Mouse (Mus musculus) retina, adult 2 months (tissue): ENCODE data around the gene Cnr2.

Experiments used
- DNase-seq: peaks from one replicate; pipeline ENCODE4 v3.0.0-alpha.2; 2012; ENCODE audit warnings: low read depth, low spot score

Cnr2 gene

DNA sequence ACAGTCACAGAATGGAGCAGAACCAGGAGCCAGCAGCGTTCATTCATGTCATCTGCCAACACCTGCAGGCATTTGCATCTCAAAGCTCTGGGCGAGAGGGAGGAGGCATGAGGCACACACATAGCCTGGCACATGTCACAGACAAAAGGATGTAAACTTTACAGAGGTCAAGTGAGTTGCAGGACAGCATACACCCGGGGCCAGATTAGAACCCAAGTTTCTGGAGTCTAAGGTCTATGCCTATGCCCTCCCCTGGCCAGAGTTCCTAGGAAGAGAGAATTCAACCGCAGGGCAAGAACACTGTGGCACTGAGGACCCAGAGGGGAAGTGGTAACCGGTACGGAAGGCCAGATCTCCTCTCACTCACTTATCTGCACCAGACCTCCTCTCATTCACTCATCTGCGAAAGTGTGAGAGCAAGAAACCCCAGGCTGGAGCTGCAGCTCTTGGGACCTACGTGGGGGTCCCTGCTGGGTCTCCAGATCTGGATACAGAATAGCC is at the start of gene Cnr2:
Gene Cnr2 (plus strand): TSS at position 324 of the 501 bp plus-strand sequence.
- DNase-seq = no peak

- DNase-seq = no peak
Measured at GRCm38 (mm10) chr4:135847581-135847980, 47.6 kb upstream of the Cnr2 start.

DNA sequence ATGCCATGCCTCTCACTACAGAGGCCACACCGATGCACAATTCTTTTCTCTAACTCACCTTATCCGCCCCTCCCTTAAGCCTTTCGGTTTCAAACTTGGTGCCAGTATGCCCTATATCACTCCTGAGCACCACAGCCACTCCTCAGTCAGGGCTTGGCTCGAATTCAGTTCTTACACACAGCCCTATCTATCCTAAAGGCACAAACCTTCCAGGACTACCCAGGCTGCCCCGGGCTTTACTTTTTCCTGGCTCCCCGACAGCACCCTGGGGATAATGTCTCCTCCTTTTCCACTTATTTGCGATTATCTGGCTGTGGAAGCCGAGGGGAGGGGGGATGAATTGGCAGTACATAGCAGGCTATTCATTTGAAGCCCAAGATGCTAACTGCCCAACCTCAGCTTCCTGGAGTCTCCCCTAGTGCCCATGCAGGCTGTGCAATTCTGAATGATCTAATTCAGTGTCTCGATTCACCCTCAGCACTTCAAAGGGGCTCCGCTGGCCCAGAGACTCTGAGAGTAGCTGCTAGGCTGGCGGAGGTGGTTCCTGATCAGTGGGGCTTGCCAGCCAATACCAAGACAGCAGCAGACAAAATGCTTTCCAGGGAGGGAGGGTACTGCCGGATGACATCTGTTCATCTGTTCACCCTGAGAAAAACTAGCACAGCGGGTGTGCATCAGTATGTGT is 44.6 kb upstream of the Cnr2 start:
- no peak for DNase-seq

DNA sequence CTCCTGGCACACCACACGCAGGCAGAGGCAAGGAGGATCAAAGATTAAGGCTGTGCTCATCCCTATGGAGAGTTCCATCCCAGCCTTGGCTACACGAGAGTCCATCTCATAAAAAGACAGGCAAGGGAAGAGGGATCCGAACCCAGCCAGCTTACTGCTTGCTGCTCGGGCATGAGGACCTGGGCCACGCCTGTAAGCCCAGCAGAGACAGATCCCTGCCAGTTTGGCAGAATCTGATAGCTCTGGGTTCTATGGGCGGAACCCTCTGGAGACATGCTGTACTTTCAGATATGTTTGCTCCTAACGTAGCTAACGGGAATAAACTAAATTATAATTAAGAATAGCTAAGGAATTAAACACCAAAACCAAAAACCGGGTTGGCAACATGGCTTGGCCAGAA is 43.3 kb upstream of the Cnr2 start:
- DNase-seq = no peak

DNA sequence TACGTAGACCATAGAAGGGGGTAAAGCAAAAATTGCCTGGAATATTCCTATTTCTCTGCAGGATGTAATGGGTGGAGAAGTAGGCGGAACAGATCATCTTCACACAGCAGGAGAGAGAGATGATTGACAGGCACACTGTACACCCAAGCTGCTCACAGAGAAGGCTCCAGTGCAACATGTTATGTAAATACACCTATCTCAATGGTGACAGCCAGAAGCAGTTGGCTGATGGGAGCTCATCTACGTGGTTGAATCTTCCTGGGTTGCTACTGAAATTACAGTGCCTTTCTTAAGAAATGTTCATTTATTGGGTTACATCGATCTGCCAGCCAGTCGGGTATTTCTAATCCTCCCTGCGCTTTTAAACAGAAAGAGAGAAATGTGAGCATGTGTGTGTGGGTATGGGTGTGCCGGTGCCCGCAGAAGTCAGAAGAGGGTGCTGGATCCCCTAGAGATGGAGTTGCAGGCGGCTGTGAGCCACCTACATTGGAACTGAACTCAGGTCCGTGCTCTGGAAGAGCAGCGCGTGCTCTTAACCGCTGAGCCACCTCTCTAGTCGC is 41.1 kb upstream of the Cnr2 start:
- DNase-seq = no peak

GRCm38 (mm10) chr4:135854630-135855029 is 40.6 kb upstream of the Cnr2 start:
- DNase-seq = no peak

DNA sequence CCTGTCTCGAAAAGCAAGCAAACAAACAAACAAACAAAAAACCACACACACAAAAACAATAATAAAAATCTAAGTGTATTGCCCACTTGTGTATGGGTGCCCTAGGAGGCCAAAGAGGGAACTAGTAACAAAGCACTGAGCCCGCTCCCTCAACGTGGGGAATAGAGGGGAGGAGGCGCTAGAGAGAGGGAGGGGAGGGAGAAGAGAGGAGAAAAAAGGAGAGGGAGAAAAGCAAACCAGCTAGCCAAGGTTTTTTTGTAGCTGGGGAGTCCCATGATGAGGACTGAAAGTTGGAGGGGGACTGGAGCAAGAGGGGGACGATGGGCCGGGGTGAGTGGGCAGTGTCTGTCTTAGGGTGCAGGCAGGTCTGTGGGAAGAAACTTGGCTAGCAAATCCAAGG is 40.1 kb upstream of the Cnr2 start:
- no peak for DNase-seq

DNA sequence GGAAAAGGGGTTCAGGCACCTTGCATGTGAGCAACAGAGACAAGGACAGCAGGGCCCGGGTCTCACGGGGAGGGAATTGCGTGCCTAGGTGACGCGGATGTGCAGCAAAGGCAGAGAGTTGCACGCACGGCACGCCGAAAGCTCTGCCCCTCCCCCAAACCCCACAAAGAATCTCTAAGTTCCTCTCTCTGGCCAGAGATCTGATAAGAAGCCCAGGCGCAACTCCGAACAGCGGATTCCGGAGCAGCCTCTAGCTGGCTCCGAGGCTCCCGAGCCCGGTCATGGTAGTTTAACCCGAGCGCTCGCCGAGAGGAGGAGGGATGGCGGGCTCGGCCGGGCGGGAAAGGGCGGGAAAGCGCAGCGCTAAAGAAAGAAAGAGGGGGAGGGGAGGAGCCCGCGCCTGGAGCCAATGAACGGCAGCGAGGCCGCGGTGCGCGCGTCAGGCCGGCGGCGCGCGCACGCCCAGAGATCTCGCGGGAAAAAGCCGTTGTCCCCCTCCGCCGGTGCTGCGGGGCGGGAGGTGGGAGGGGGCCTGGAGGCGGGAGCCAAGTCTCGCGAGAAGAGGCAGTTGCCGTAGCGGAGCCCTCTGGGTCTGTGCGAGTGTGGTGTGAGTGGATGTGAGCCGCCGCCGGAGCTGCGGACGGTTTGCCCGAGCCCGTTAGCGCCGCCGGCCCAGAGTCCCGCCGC is 39.5 kb upstream of the Cnr2 start, which contains the start of gene Srsf10:
Gene Srsf10 (plus strand): TSS at position 212 of the 687 bp plus-strand sequence.
- peak; percentile 95 for DNase-seq

DNA sequence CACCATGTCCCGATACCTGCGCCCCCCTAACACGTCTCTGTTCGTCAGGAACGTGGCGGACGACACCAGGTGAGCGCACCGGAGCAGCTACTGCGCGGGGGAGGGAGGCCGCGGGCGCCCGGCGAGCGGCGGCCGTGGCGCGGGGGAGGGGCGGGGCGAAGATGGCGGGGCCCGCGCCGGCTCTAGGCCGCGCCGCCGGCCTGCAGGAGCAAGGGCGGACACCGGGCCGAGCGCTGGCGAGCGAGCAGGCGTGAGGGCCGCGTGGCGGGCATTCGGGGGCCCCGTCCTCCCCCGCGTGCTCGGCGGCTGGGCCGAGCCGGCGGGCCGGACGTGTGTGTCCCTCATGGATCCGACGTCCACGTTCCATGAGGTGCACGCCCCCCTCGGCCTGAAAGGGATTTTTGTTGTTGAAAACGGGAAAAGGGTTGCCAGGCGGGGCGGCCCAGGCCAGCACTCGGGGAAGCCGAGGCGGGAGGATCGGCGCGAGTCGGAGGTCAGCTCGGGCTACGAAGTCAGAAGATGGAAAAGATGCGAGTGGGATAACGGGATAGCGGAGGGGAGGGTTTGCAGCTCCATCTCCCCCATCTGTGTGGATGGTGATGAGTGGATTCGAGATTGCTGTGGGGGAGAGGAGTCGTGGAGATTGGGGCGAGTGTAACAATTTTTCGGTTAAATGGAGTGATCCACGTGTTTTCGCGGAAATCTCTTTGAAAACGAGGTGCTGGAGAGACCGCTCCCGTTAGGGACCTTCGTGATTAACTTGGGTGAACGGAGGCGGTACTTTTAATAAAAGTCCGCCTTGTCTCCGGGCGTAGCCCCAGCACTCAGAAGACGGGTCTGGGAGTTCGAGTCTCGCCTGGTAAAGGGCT is 38.7 kb upstream of the Cnr2 start:
- no peak for DNase-seq

DNA sequence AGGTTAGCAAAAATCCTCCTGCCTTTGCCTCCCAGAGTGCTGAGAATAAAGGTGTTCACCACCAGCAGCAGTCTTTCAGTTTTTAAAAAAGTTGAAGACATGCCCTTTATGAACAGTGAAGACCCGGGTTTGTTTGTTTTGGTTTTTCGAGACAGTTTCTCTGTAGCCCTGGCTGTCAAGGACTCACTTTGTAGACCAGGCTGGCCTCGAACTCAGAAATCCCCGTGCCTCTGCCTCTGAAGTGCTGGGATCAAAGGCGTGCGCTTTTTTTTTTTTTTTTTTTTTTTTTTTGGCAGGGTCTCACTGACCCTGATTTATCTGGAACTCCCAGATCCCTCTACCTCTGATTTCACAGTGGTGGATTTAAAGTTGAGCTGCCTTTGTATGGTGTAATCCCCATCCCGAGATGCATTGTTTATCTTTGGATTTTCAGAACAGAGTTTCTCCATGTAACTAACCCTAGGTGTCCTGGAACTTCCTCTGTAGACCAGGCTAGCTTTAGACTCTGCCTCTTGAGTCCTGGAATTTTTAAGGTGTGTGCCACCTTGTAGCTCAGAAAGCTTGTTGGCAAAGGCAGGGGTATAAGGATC is 37.5 kb upstream of the Cnr2 start:
- DNase-seq = no peak

- DNase-seq = no peak
Measured at GRCm38 (mm10) chr4:135868996-135869395, 26.2 kb upstream of the Cnr2 start.

DNA sequence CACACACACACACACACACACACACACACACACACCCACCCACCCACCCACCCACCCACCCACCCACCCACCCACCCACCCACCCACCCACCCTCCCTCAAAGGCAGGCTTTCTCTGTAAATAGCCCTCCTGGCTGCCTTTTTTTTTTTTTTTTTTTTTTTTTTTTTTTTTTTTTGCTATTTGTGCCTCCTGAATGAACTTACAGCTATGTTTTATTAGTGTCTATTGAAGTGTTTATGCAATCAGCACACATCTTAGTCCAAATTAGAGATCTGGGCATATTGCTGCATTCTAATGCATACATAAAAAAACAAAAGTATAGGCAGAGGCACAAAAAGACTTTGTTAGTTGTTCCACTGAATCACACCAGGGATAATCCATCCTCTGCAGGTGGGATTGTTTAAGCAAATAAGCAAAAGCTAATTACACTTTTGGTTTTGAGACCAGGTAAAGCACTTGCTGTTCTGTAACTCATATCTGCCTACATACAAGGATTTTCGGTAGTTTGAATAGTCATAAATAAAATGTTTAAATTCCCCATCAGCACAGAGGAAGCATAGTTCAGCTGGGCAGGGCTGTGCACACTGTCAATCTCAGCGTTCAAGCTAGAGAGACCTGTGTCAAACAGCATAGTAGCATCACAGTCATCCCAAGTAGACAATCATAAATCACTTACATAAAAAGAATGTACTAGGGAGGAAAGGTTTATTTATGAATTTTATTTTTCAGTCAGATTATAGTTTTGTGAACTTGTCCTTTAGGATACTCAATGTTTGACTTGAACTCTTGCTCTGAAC is 24.8 kb upstream of the Cnr2 start:
- no peak for DNase-seq

DNA sequence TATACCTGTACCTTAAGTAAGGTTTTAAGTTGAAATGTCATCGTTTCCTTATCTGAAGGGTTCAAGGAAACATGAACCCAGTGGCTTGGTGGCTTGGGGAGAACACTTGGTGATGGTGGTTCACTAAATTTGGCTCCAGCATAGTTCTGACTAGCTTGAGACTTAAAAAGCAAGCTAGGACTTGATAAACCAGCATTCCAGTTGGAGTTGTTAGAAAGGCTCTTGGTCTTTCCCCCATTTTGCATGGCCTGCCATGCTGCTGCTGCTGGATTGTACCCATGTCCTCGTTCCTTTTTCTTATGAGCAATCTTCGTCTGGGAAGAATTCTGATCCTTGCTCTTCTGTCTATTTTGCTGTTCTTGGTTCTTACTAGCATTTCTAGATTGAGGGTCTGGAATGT is 23.2 kb upstream of the Cnr2 start:
- no peak for DNase-seq

- DNase-seq = no peak
Measured at GRCm38 (mm10) chr4:135872589-135873391, 22.4 kb upstream of the Cnr2 start.

- peak; percentile 80 for DNase-seq
Measured at GRCm38 (mm10) chr4:135873526-135874202, 21.5 kb upstream of the Cnr2 start, which contains the start of gene Pnrc2. Gene Pnrc2, minus strand, starts transcription at chr4:135873850.

- no peak for DNase-seq
Measured at GRCm38 (mm10) chr4:135874564-135875535, 20.3 kb upstream of the Cnr2 start.

DNA sequence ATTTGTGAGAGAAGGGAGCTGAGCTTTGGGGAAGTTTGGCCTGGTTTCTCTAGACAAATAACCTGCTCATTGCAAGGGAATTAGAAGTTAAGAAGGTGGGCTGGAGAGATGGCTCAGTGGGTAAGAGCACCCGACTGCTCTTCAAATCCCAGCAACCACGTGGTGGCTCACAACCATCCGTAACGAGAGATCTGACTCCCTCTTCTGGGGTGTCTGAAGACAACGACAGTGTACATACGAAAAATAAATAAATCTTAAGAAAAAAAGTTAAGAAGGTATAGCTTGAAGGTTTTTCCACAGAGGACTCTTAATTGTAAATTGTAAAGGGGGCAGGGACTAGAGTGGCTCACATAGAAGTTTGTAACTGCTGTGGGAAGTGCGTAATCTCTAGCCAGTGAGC is 19.6 kb upstream of the Cnr2 start:
- no peak for DNase-seq
